Mouse (Mus musculus) lung, postnatal 0 days (tissue): ENCODE data around the gene Vmn2r3. TPM values are rescaled to one million over a fixed set of nuclear protein-coding genes. Genes with fewer than 3 reads are reported as not detected.
"Not testable (repeated sequence)": the region's sequence is repeated elsewhere in the genome, so short reads cannot be mapped to it uniquely, and the experiment has no call there.

Source experiments
- ATAC-seq: fragments of 200-750 bp; cut with Nextera tagmentation; 2 replicates; pipeline ENCODE4 v1.8.0; 2017; ENCODE audit warnings: moderate library complexity
- DNase-seq: peaks from one replicate; pipeline ENCODE4 v3.0.0-alpha.2; 2016; ENCODE audit warnings: low spot score
- H3K27ac ChIP-seq: fragments of 300-500 bp; sonication (generic); 2 replicates; pipeline ENCODE4 v1.5.1; 2014; ENCODE audit warnings: antibody characterized with exemption, mild to moderate bottlenecking, low read length, mixed read lengths
- H3K27me3 ChIP-seq: fragments of 300-500 bp; sonication (generic); replicated peaks from 2 replicates; pipeline ENCODE4 v1.6.1; 2014; ENCODE audit warnings: low read length, mixed read lengths; ENCODE audit not compliant: insufficient read depth
- H3K36me3 ChIP-seq: fragments of 300-500 bp; sonication (generic); 2 replicates; pipeline ENCODE4 v1.6.1; 2014; ENCODE audit warnings: low read length, mixed read lengths; ENCODE audit not compliant: insufficient read depth
- H3K4me1 ChIP-seq: fragments of 300-500 bp; sonication (generic); 2 replicates; pipeline ENCODE4 v1.6.1; 2014; ENCODE audit warnings: antibody characterized with exemption, low read depth, low read length, mixed read lengths; ENCODE audit not compliant: insufficient read depth
- H3K4me2 ChIP-seq: fragments of 300-500 bp; sonication (generic); replicated peaks from 2 replicates; pipeline ENCODE4 v1.6.1; 2014; ENCODE audit warnings: low read depth, mild to moderate bottlenecking, low read length, moderate library complexity, mixed read lengths
- H3K4me3 ChIP-seq: fragments of 300-500 bp; sonication (generic); 2 replicates; pipeline ENCODE4 v1.5.1; 2014; ENCODE audit warnings: low read depth, low read length
- H3K9ac ChIP-seq: fragments of 300-500 bp; sonication (generic); replicated peaks from 2 replicates; pipeline ENCODE4 v1.6.1; 2014; ENCODE audit warnings: low read depth, mild to moderate bottlenecking
- H3K9me3 ChIP-seq: fragments of 300-500 bp; sonication (generic); 2 replicates; pipeline ENCODE4 v1.6.1; 2016; ENCODE audit warnings: low read length, mixed read lengths
- CTCF ChIP-seq: IDR thresholded peaks from 2 replicates; pipeline ENCODE4 v1.5.1; 2016; ENCODE audit warnings: antibody characterized with exemption, mild to moderate bottlenecking
- EP300 ChIP-seq: IDR thresholded peaks from 2 replicates; pipeline ENCODE4 v1.6.1; 2016; ENCODE audit warnings: antibody characterized with exemption, mild to moderate bottlenecking, control low read depth
- WGBS: fragments of 180-500 bp; shearing (Covaris S2); extraction: QIAGEN DNeasy Blood & Tissue Kit; methylation state at CpG from one replicate; pipeline ENCODE4 v1.1.7; 2014; 5-methylcytosine and 5-hydroxymethylcytosine counted together
- polyA plus RNA-seq: library from polyadenylated mRNA; unstranded; fragments of >200 nt; fragmentation: Nextera tagmentation; extraction: Ambion mirVana; gene quantifications from 2 replicates; pipeline ENCODE4 v1.2.1, GENCODE M21; 2015

The Vmn2r3 gene
- polyA plus RNA-seq, 1 experiment from 2014 or later: not detected

GRCm38 (mm10) chr3:64251646-64252045 is 37.9 kb downstream of the Vmn2r3 start:
- H3K9me3 ChIP-seq: no peaks in the 10 kb centered on the region
- no peak overlapping the region for H3K4me3 ChIP-seq
- no peak for DNase-seq
- H3K4me1 ChIP-seq: no peaks in the 10 kb centered on the region
- no peaks in the 10 kb centered on the region for H3K27me3 ChIP-seq
- no peak for ATAC-seq
- WGBS: 83% methylated on average over 5 of the region's 5 CpGs
- H3K27ac ChIP-seq: no peak overlapping the region
- TF ChIP-seq CTCF (no peak), EP300 (no peak)
- no peak overlapping the region for H3K9ac ChIP-seq
- no peaks in the 10 kb centered on the region for H3K36me3 ChIP-seq
- no peak overlapping the region for H3K4me2 ChIP-seq

- H3K9me3 ChIP-seq, H3K27me3 ChIP-seq, H3K4me3 ChIP-seq, H3K9ac ChIP-seq, H3K4me1 ChIP-seq, H3K4me2 ChIP-seq, H3K36me3 ChIP-seq, DNase-seq, ATAC-seq, H3K27ac ChIP-seq: not testable (repeated sequence)
- WGBS: 71% methylated on average over 6 of the region's 6 CpGs
These were observed 39.0 kb downstream of the Vmn2r3 start for GRCm38 (mm10) chr3:64250461-64250860.

GRCm38 (mm10) chr3:64235459-64235858 is 54.0 kb downstream of the Vmn2r3 start:
- H3K9ac ChIP-seq, ATAC-seq, H3K9me3 ChIP-seq, H3K27ac ChIP-seq, H3K27me3 ChIP-seq, DNase-seq, H3K4me2 ChIP-seq, H3K4me1 ChIP-seq, H3K36me3 ChIP-seq, H3K4me3 ChIP-seq: not testable (repeated sequence)
- WGBS: 81% methylated on average over 6 of the region's 6 CpGs

- H3K27me3 ChIP-seq, ATAC-seq, H3K4me1 ChIP-seq, H3K9ac ChIP-seq, H3K9me3 ChIP-seq, H3K27ac ChIP-seq, H3K4me2 ChIP-seq, H3K4me3 ChIP-seq, H3K36me3 ChIP-seq, DNase-seq: not testable (repeated sequence)
- WGBS: 80% methylated on average over 7 of the region's 12 CpGs
These were observed 55.9 kb downstream of the Vmn2r3 start for GRCm38 (mm10) chr3:64233655-64234054.

- no peak overlapping the region for H3K27ac ChIP-seq
- H3K9me3 ChIP-seq: no peaks in the 10 kb centered on the region
- 52% methylated on average over 2 of the region's 2 CpGs for WGBS
- H3K36me3 ChIP-seq: no peaks in the 10 kb centered on the region
- no peaks in the 10 kb centered on the region for H3K27me3 ChIP-seq
- H3K4me3 ChIP-seq: no peak overlapping the region
- no peak overlapping the region for H3K9ac ChIP-seq
- H3K4me1 ChIP-seq: no peaks in the 10 kb centered on the region
- TF ChIP-seq CTCF: no peak
- no peak for TF ChIP-seq EP300
- no peak for ATAC-seq
- no peak overlapping the region for H3K4me2 ChIP-seq
- DNase-seq: no peak
These were observed 62.3 kb downstream of the Vmn2r3 start for GRCm38 (mm10) chr3:64227243-64227642.

Other genes with a start within 250 kb of the Vmn2r3 start
- 0.04 TPM in 1 of 2 replicates, not detected in the other for gene Vmn2r1, start 208.2 kb downstream of the Vmn2r3 start, polyA plus RNA-seq
- not detected in 2 replicates for gene Vmn2r2, start 147.8 kb downstream of the Vmn2r3 start, polyA plus RNA-seq
- not detected in 2 replicates for gene Vmn2r4, start 125.7 kb upstream of the Vmn2r3 start, polyA plus RNA-seq
- gene Vmn2r5, start 220.1 kb upstream of the Vmn2r3 start, polyA plus RNA-seq: not detected in 2 replicates